Mouse (Mus musculus): Measurements from ENCODE around the gene Prps1l3.
"Not testable (repeated sequence)": the region's sequence is repeated elsewhere in the genome, so short reads cannot be mapped to it uniquely, and the experiment has no call there.

- TF ChIP-seq POLR2A, EP300 (IDR thresholded peaks at IDR 0.05; ENCODE audit: insufficient read depth, low read depth, low read length): not testable (repeated sequence)
Measured at GRCm38 (mm10) chr12:57212463-57212862, 17.7 kb upstream of the Prps1l3 start.
